Mouse (Mus musculus) forebrain, embryonic 16.5 days (tissue): ENCODE results near the gene Sclt1. TPM values are rescaled to one million over a fixed set of nuclear protein-coding genes. Genes with fewer than 3 reads are reported as not detected.

Experiments used
- ATAC-seq: fragments of 200-750 bp; cut with Nextera tagmentation; 2 replicates; pipeline ENCODE4 v1.8.0; 2017; ENCODE audit warnings: mild to moderate bottlenecking, moderate library complexity
- H3K27ac ChIP-seq: fragments of 300-500 bp; sonication (generic); 2 replicates; pipeline ENCODE4 v1.5.1; 2014; ENCODE audit warnings: low read length, control low read depth
- H3K27me3 ChIP-seq: fragments of 300-500 bp; sonication (generic); replicated peaks from 2 replicates; pipeline ENCODE4 v1.6.1; 2014; ENCODE audit warnings: low read length; ENCODE audit not compliant: control insufficient read depth, insufficient read depth
- H3K36me3 ChIP-seq: fragments of 300-500 bp; sonication (generic); 2 replicates; pipeline ENCODE4 v1.6.1; 2014; ENCODE audit not compliant: control insufficient read depth, insufficient read depth
- H3K4me1 ChIP-seq: fragments of 300-500 bp; sonication (generic); replicated peaks from 2 replicates; pipeline ENCODE4 v1.6.1; 2014; ENCODE audit warnings: low read length; ENCODE audit not compliant: control insufficient read depth, insufficient read depth
- H3K4me2 ChIP-seq: fragments of 300-500 bp; sonication (generic); 2 replicates; pipeline ENCODE4 v1.6.1; 2014; ENCODE audit warnings: mild to moderate bottlenecking, low read length, control low read depth
- H3K4me3 ChIP-seq: fragments of 300-500 bp; sonication (generic); replicated peaks from 2 replicates; pipeline ENCODE4 v1.5.1; 2014; ENCODE audit warnings: mild to moderate bottlenecking, low read length, control low read depth
- H3K9ac ChIP-seq: fragments of 300-500 bp; sonication (generic); replicated peaks from 2 replicates; pipeline ENCODE4 v1.6.1; 2014; ENCODE audit warnings: low read depth, low read length, control low read depth
- H3K9me3 ChIP-seq: fragments of 300-500 bp; sonication (generic); 2 replicates; pipeline ENCODE4 v1.6.1; 2016; ENCODE audit warnings: low read length; ENCODE audit not compliant: control insufficient read depth
- WGBS: fragments of 180-500 bp; shearing (Covaris S2); extraction: QIAGEN DNeasy Blood & Tissue Kit; methylation state at CpG from one replicate; pipeline ENCODE4 v1.1.7; 2014; 5-methylcytosine and 5-hydroxymethylcytosine counted together
- polyA plus RNA-seq: library from polyadenylated mRNA; unstranded; fragments of >200 nt; fragmentation: Nextera tagmentation; extraction: Ambion mirVana; gene quantifications from 2 replicates; pipeline ENCODE4 v1.2.1, GENCODE M21; 2015

Gene Sclt1
- polyA plus RNA-seq, 1 experiment from 2014 or later, result 18.9 TPM

DNA sequence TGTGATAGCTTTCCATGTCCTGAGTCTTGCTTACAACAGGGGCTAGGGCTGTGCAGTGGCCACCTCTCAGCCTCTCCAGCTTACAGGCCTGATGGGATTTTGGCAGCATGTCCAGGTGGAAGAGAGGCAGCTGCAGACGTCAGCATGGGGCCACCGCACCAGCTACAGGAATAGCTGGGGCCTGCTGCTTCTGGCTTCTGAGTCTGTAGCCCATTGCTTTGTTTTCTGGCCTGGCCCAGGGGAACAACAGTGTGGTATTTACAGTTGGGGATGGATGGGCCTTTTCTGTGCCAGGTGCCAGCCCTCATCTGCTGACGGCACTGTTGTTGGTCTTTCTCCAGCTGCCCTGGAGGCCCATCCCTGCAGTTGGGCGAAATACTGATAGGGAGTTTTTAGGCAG lies 158.7 kb downstream of the Sclt1 start:
- H3K36me3 ChIP-seq, result no peaks in the 10 kb centered on the region
- H3K9me3 ChIP-seq, result no peaks in the 10 kb centered on the region
- H3K27me3 ChIP-seq, result no peaks in the 10 kb centered on the region
- no peak overlapping the region for H3K9ac ChIP-seq
- H3K27ac ChIP-seq, result no peak overlapping the region
- H3K4me2 ChIP-seq, result no peak overlapping the region
- peak; percentile 15; the same call in 1 of the 2 replicates for ATAC-seq
- peaks cover 42% of the 10 kb centered on the region for H3K4me1 ChIP-seq
- no peak overlapping the region for H3K4me3 ChIP-seq
- WGBS, result 44% methylated on average over 4 of the region's 4 CpGs

- Histone ChIP-seq H3K36me3 (no peaks in the 10 kb centered on the region), H3K27ac (no peak overlapping the region), H3K4me3 (no peak overlapping the region), H3K27me3 (no peaks in the 10 kb centered on the region), H3K9ac (no peak overlapping the region), H3K4me2 (no peak overlapping the region), H3K4me1 (peaks cover 42% of the 10 kb centered on the region), H3K9me3 (no peaks in the 10 kb centered on the region)
- no peak for ATAC-seq
- WGBS, result 83% methylated on average over 14 of the region's 14 CpGs
Measured at GRCm38 (mm10) chr3:41583092-41583491, 159.2 kb downstream of the Sclt1 start.

DNA sequence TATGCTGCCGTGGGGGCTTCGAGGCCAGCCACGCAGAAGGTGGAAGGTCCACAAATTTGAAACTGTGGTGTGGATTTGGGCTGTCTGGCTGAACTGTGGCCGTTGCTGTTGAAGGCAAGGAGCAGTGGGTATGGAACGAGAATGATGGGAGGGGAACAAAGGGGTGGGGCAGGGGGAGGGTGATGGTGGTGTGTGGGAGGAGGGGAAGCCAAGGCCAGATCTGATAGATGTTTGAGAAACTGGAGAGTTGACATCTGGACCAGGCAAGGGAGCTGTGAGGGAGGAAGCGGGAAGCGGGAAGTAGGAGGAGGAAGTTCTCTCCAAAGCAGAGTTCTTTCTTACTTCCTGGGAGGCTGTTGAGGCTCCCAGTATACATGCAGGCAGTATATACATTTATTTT lies 160.1 kb downstream of the Sclt1 start:
- Histone ChIP-seq H3K4me3 (no peak overlapping the region), H3K9me3 (no peaks in the 10 kb centered on the region), H3K4me2 (no peak overlapping the region), H3K27ac (no peak overlapping the region), H3K4me1 (peaks cover 42% of the 10 kb centered on the region), H3K36me3 (no peaks in the 10 kb centered on the region), H3K9ac (no peak overlapping the region), H3K27me3 (no peaks in the 10 kb centered on the region)
- no peak for ATAC-seq
- 83% methylated on average over 7 of the region's 7 CpGs for WGBS

DNA sequence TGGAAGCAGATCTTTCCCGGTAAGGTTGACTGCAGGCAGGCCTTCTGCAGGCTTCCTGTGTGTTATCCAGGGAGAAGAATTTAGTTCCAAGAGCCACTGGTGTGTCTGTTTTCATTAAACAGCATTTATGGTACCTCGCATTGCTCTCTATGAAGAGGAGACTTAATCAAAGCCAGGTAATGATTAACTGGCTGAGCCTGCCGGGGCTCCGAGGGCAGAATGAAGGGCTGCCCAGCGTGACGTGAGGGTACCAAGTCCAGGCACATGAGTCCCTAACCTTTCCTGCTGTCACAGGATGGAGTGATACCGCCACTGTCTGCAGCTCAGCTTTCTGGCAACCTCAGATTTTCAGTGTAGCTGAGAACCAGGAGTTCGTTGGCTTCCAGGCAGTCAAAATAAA lies 160.9 kb downstream of the Sclt1 start:
- H3K27me3 ChIP-seq, result no peaks in the 10 kb centered on the region
- ATAC-seq, result no peak
- H3K9me3 ChIP-seq, result no peaks in the 10 kb centered on the region
- peak overlapping the region; percentile 26; the same call in 1 of the 2 replicates for H3K27ac ChIP-seq
- H3K36me3 ChIP-seq, result no peaks in the 10 kb centered on the region
- no peak overlapping the region for H3K9ac ChIP-seq
- H3K4me1 ChIP-seq, result peaks cover 40% of the 10 kb centered on the region
- WGBS, result 55% methylated on average over 8 of the region's 8 CpGs
- no peak overlapping the region for H3K4me3 ChIP-seq
- H3K4me2 ChIP-seq, result peak overlapping the region; percentile 4; the same call in 1 of the 2 replicates

DNA sequence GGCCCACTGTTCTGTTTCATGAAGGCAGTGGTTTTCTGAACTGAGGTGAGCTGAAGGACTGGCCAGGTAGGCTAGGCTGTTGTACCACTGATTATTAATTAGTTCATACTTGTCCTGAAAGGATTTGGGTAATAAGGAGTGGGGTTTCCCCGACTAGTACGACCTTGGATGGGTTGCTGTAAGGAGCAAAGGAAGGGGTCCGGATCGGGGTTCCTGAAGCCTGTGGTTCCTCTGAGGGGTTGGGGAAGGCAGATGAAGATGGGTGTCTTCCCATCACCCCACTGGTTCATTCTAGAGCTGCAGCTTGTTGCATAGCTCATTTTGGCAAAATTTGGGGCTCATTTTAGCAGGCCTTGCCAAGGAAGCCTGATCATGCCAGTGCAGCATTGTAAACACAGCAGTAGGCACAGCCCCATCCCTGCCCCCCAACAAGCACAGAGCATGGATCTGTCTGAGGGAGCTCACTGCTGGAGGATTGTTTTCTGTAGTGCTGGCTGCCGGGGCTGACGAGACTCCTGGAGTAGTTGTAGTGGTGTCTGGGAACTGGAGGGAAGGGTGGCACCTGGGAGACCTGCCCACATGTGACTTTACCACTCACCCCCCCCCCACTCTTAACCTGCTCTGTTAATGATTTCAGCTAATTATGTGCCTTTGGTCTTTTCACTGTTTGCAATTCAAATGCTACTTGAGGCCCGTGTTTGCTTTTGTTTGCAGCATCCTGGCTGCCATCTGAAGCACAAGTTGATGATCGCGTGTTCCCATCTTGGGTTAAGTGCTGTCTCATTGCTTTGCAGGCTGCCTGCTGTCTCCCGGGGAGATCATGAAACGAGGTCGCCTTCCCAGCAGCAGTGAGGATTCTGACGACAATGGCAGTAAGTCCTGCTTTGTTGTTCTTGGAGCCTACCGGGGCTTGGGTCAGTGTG lies 161.7 kb downstream of the Sclt1 start:
- peak overlapping the region; percentile 26; the same call in 1 of the 2 replicates for H3K27ac ChIP-seq
- H3K9ac ChIP-seq, result no peak overlapping the region
- no peaks in the 10 kb centered on the region for H3K36me3 ChIP-seq
- WGBS, result 23% methylated on average over 14 of the region's 14 CpGs
- H3K4me3 ChIP-seq, result no peak overlapping the region
- no peaks in the 10 kb centered on the region for H3K27me3 ChIP-seq
- peak overlapping the region; percentile 4; the same call in 1 of the 2 replicates for H3K4me2 ChIP-seq
- ATAC-seq, result peak; percentile 67
- peaks cover 36% of the 10 kb centered on the region for H3K4me1 ChIP-seq
- no peaks in the 10 kb centered on the region for H3K9me3 ChIP-seq

GRCm38 (mm10) chr3:41579873-41580272 lies 162.4 kb downstream of the Sclt1 start:
- no peak overlapping the region for H3K27ac ChIP-seq
- no peaks in the 10 kb centered on the region for H3K36me3 ChIP-seq
- H3K9me3 ChIP-seq, result no peaks in the 10 kb centered on the region
- H3K9ac ChIP-seq, result no peak overlapping the region
- no peaks in the 10 kb centered on the region for H3K27me3 ChIP-seq
- 12% methylated on average over 4 of the region's 4 CpGs for WGBS
- ATAC-seq, result no peak
- no peak overlapping the region for H3K4me2 ChIP-seq
- H3K4me3 ChIP-seq, result no peak overlapping the region
- H3K4me1 ChIP-seq, result peaks cover 38% of the 10 kb centered on the region

DNA sequence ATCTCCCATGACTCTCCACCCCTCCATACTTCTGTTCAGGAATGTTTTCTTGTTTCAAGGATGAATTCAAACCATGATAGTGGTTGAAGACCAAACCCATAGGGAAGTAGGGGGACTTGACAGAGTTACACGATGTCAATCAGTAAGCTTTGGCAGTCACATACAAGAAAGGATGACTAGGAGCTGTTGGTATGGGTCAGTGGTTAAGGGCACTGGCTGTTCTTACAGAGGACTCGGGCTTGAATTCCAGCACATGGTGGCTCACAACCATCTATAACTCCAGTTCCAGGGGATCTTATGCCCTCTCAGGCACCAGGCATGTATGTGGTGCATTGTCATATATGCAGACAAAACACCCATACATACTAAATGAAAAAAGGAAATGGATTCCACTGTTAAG lies 165.1 kb downstream of the Sclt1 start:
- WGBS, result 83% methylated on average over 2 of the region's 2 CpGs
- no peak for ATAC-seq

More for the DNA sequence above, 165.1 kb downstream of the Sclt1 start:
- Histone ChIP-seq H3K9me3 (no peaks in the 10 kb centered on the region), H3K36me3 (no peaks in the 10 kb centered on the region), H3K27me3 (no peaks in the 10 kb centered on the region), H3K4me3 (no peak overlapping the region), H3K27ac (no peak overlapping the region), H3K9ac (no peak overlapping the region), H3K4me2 (no peak overlapping the region), H3K4me1 (peaks cover 32% of the 10 kb centered on the region)

Other genes with a start within 250 kb of the Sclt1 start
- 20.7 and 23.6 TPM in 2 replicates for gene Jade1, start 186.8 kb downstream of the Sclt1 start, polyA plus RNA-seq
- 9.7 and 10.7 TPM in 2 replicates for gene D3Ertd751e, start 97 bp upstream of the Sclt1 start, polyA plus RNA-seq